Mouse (Mus musculus) mature B cell (primary cell): ENCODE data around the gene Mapk8ip1.
"Not testable (repeated sequence)": the region's sequence is repeated elsewhere in the genome, so short reads cannot be mapped to it uniquely, and the experiment has no call there.

Source experiments
- in situ Hi-C: fragments of 300-500 bp; cut with MboI; formaldehyde crosslinking; loops from 2 replicates; pipeline ENCODE4 v1.14.3; 2019

Mapk8ip1 gene

GRCm38 (mm10) chr2:92424462-92425308 is 23.6 kb upstream of the Mapk8ip1 start:
- in situ Hi-C loops = no loop called here

- in situ Hi-C loops = no loop called here
Measured at GRCm38 (mm10) chr2:92423702-92424461, 22.8 kb upstream of the Mapk8ip1 start.

GRCm38 (mm10) chr2:92423156-92423555 is 22.1 kb upstream of the Mapk8ip1 start:
- in situ Hi-C loops = no loop called here

- in situ Hi-C loops = no loop called here
Measured at GRCm38 (mm10) chr2:92422388-92423135, 21.5 kb upstream of the Mapk8ip1 start.

GRCm38 (mm10) chr2:92421723-92422387 is 20.8 kb upstream of the Mapk8ip1 start:
- in situ Hi-C loops = no loop called here

- in situ Hi-C loops = no loop called here
Measured at GRCm38 (mm10) chr2:92411705-92412104, 10.6 kb upstream of the Mapk8ip1 start.

- in situ Hi-C loops = no loop called here
Measured at GRCm38 (mm10) chr2:92408309-92409045, 7.4 kb upstream of the Mapk8ip1 start.

- in situ Hi-C loops = no loop called here
Measured at GRCm38 (mm10) chr2:92405687-92406086, 4.6 kb upstream of the Mapk8ip1 start.

- in situ Hi-C loops = no loop called here
Measured at GRCm38 (mm10) chr2:92404737-92405136, 3.7 kb upstream of the Mapk8ip1 start.

- in situ Hi-C loops = no loop called here
Measured at GRCm38 (mm10) chr2:92403776-92404319, 2.8 kb upstream of the Mapk8ip1 start.

GRCm38 (mm10) chr2:92402591-92403326 is 1.7 kb upstream of the Mapk8ip1 start:
- in situ Hi-C loops = no loop called here

GRCm38 (mm10) chr2:92400682-92401081 is 381 bp downstream of the Mapk8ip1 start:
- in situ Hi-C loops = no loop called here

- in situ Hi-C loops = not testable (repeated sequence)
Measured at GRCm38 (mm10) chr2:92399877-92400276, 1.2 kb downstream of the Mapk8ip1 start.

- in situ Hi-C loops = no loop called here
Measured at GRCm38 (mm10) chr2:92397436-92397835, 3.6 kb downstream of the Mapk8ip1 start.

GRCm38 (mm10) chr2:92395535-92395934 is 5.5 kb downstream of the Mapk8ip1 start:
- in situ Hi-C loops = no loop called here

- in situ Hi-C loops = no loop called here
Measured at GRCm38 (mm10) chr2:92392318-92393264, 8.5 kb downstream of the Mapk8ip1 start.

GRCm38 (mm10) chr2:92391703-92392317 is 9.3 kb downstream of the Mapk8ip1 start:
- in situ Hi-C loops = no loop called here

- in situ Hi-C loops = no loop called here
Measured at GRCm38 (mm10) chr2:92391116-92391515, 9.9 kb downstream of the Mapk8ip1 start.
